Mouse (Mus musculus) kidney, adult 11 months (tissue): ENCODE results near the gene Ror1.

ENCODE experiments used
- DNase-seq: peaks from one replicate; pipeline ENCODE4 v3.0.0; 2022

The Ror1 gene

DNA sequence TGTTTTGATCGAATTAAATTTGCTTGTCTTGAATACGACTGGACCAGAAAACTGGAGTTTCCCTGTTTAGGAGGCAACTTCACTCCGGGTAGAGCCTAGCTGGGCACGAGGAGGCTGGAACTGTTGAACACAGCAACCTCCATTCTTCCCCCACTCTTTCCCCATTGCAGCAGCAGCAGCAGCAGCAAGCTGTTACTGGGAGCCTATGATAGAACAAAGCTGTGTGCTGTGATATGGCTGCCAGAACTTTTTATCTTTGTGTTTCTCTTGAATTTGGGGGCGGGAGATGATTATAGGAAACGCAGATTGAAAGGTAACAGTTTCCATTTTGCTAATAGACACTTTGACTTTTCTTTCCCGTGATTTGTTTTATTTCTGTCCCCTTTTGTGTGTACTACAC, 70.2 kb downstream of the Ror1 start:
- DNase-seq, result no peak

DNA sequence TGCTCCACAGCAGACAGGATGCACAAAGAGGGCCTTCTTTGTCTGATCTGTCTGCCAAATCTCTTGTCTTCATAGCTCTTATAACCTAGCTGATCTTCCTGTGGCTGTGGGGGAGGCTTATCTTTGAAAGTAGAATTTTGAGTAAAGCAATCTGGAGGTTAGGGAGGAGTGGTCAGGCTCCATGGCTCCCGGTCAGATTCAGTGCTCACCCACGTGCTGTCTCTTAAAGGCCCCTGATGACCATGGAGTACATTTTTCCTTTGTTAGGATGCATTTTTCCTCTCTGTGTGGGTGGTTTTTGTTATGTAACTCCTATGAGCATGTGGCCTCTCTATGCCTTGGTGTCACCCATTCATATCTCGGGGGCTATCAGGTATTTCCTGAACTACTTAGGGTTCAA, 71.3 kb downstream of the Ror1 start:
- no peak for DNase-seq

GRCm38 (mm10) chr4:100169683-100170082, 74.1 kb downstream of the Ror1 start:
- DNase-seq, result no peak

GRCm38 (mm10) chr4:100170161-100170650, 74.6 kb downstream of the Ror1 start:
- no peak for DNase-seq

GRCm38 (mm10) chr4:100170743-100171142, 75.2 kb downstream of the Ror1 start:
- no peak for DNase-seq

- DNase-seq, result no peak
Observed at GRCm38 (mm10) chr4:100171483-100171898, 75.9 kb downstream of the Ror1 start.

GRCm38 (mm10) chr4:100175594-100175993, 80.0 kb downstream of the Ror1 start:
- no peak for DNase-seq

- DNase-seq, result no peak
Observed at GRCm38 (mm10) chr4:100178316-100178715, 82.7 kb downstream of the Ror1 start.

GRCm38 (mm10) chr4:100181676-100182075, 86.1 kb downstream of the Ror1 start:
- DNase-seq, result no peak

DNA sequence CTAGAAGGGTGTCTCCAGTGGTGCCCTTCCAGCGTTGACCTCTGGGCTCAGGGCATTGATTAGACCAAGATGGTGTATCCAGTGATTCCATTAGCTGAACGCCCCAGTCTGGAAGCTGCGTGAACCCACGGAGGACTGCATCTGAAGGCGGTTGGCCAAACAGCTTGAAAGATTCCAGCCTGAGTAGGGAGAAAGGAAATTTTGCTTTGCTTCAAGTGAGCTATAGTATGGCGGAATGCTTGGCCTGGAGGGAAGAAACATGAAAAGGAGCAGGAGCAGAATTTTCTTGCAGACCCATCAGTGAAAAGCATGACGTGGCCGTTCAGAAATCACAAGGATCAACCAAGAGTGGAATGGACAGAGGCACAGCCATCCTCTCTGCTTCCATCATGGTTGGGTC, 91.2 kb downstream of the Ror1 start:
- no peak for DNase-seq

- DNase-seq, result peak; percentile 12
Observed at GRCm38 (mm10) chr4:100187563-100188200, 92.1 kb downstream of the Ror1 start.

DNA sequence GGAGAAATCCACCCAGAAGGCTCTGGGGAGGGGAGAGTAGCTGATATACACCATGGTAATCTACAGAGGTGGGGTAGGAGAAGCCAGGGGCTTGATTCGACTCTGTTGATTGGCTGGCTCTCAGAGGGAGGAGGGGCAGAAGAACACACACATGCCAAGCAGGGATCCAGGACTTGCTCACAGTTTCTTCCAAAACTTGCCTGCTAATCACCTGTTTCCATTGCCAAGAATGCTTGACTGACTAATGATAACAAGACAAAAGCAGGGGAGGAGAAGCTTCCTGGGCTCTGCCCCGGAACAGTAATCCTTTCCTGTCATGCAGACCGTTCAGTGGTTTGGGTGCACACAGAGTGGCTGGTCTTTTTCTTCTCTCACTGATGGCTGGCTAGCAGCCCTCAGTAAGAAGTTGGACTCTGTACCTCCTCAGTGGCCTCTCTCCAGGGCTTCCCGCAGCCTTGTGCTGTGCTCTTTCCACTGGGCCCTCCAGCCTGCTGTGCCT, 92.7 kb downstream of the Ror1 start:
- peak; percentile 51 for DNase-seq

DNA sequence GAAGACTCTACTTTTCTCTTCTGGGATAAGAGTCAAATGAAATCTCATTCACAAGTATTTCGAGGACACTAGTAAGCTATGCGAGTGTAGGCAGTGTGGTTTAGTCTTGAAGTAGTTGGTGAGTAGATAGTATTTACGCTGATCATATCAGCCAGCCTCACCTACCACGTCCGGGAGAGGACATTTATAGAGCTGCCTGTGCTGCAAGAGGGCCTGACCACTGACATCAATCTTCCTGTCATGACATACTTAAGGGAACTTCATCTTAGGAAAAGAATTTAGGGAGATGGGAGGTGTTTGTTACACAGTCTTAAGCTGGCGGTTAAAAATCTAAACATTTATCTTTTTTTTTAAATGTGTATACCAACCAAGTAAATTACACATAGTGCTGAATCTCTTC, 95.9 kb downstream of the Ror1 start:
- DNase-seq, result no peak

- no peak for DNase-seq
Observed at GRCm38 (mm10) chr4:100194136-100194535, 98.5 kb downstream of the Ror1 start.

- no peak for DNase-seq
Observed at GRCm38 (mm10) chr4:100196255-100196793, 100.7 kb downstream of the Ror1 start.

DNA sequence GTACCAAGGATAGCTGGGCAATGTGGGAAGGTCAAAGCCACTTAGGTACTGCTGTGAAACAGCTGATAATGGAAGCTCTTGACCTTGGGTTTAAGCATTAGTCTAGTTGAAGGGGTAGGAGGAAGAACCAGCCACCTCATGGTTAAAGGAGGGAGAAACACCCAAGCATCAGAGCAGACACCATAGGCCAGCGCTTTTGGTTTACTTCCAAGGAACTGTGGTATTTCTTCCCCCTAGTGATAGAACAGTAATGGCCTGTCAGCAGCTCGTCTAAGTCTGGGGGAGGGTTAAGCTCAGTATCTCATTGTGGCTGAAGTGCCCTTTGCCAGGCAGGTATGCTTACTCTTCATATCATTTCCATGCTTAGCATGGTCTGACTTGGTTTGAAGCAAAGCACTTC, 102.7 kb downstream of the Ror1 start:
- DNase-seq, result no peak

DNA sequence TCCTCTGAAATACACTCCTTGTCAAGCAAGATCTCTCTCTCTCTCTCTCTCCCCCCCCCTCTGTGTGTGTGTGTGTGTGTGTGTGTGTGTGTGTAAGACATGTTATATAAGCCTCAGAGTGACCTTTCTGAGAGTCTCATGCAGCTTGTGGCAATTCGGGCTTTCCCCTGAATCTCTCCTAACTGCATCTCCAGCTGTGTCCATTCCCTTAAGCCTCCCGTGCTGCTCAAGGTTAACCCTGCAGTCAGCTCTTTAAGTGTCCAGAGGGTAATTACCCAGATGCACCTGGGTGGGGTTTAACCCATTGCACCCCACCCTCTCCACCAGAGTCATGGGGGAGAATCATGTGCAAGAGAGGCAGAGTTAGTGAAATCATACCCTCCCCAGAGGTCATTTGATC, 105.7 kb downstream of the Ror1 start:
- DNase-seq, result no peak

GRCm38 (mm10) chr4:100203066-100203465, 107.5 kb downstream of the Ror1 start:
- no peak for DNase-seq

DNA sequence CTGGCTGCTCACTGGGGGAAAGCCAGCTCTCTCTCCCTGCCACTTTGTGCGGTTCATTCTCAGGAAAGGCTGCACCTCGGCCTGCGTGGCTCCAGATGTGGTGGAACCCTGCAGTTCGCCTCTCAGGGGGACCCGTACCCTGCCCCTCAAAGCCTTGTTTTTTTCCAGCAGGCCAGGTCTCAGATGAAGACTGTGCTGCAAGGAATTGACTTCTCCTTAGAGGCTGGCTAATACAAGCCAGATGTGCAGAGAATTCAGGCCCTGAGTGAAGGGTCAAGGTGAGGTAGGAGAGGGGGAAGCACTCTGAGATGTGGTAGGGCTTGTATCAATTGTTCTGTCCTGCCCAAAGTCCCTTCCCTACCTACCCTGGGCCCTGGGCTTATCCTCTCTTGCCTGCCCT, 108.1 kb downstream of the Ror1 start:
- DNase-seq, result no peak

DNA sequence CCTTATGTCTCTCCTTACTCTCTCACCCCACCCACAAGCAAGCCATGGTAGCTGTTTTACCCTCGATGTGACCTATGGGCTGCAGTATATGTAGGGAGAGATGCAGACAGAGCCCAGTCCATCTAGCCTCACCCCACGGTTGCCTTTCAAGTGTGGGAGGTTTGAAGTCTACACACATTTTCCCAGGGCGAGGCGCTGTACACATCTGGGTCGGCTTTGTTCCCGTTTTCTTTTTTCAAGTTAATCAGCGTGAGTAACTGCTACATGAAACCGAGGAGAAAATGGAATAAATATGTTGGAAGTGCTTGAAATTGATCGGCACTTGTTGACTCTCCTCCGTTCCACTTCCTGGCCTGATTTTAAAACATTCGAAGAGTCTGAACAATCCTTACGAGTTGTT, 108.8 kb downstream of the Ror1 start:
- DNase-seq, result no peak

DNA sequence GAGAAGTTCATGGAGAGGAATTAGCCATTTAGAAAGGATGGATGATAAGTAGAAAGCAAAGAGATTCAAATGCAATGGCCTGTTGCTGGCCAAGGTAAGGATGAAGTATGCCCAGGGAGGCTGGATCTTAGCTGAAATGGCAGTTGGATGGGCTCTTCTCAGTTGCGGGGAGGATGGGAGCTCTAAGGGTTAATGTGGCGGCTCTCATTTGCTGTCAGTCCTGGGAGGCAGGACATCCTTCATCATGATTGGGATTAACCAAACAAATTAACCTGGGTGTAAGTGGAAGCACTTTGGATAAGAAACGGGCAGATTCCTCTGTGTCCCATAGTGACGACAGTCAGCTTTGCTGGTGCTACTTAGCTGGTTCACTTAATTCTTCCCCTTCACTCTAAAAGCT, 112.5 kb downstream of the Ror1 start:
- DNase-seq, result no peak

DNA sequence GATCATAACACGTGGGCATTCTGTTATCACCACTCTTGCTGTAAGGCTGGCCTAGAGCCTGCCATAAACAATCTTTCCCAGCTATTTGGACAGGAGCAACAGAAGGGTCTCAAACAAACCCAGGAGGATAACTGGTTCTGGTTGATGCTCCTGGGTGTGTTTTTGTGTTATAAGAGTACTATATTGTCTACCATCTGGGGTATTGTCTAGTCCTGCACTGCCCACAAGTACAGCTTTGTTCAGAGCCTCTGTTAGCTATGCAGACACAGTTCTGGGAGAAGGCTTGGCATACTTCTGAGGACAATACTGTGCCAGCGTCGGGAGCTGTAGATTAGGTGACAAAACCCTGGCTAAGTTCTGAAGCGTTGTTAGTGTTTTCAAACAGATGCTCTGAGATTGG, 113.5 kb downstream of the Ror1 start:
- DNase-seq, result no peak

- no peak for DNase-seq
Observed at GRCm38 (mm10) chr4:100211331-100211730, 115.7 kb downstream of the Ror1 start.

DNA sequence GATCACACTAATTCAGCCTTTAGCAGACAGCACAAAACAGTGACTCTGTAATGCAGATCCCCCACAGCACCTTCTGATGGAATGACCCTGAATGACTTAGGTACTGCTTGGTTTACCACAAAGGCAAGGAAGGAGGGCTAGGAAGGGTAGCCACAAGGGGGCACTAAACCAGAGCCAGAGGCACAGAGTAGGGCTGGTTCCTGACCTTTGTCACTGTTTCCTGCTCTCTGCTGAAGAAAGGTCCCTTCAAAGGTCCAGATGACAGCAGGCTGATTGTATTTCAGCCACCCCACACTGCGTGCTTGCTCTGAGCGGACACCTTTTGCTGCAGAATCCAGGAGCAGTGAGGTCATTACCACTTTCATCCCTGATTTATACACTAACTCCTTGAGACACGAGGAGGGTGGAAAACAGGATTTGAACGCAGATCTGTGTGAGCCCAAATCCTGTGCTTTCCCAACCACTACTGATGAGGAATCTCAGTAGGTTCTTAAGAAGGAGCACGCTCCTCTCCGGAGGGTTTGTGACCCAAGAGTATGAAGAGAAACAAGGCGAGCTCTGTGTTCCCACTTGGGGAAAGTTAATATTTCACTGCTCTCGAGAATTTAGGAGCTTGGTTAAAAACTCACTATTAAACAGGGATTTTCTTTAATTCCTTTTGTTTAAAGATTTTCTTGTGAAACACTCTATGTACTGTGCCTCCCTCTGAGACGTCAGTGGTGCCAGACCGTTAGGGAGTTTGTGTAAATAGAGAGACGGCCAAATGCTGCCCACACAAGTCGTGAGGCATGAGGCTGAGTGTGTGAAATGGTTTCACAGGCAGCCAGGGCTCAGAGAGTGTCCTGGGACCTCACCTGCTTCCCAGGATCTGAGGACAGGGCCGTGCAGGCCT, 119.0 kb downstream of the Ror1 start:
- peak; percentile 38 for DNase-seq
